17 mouse cellular contexts compared by ENCODE assay signal in the genomic region with DNA sequence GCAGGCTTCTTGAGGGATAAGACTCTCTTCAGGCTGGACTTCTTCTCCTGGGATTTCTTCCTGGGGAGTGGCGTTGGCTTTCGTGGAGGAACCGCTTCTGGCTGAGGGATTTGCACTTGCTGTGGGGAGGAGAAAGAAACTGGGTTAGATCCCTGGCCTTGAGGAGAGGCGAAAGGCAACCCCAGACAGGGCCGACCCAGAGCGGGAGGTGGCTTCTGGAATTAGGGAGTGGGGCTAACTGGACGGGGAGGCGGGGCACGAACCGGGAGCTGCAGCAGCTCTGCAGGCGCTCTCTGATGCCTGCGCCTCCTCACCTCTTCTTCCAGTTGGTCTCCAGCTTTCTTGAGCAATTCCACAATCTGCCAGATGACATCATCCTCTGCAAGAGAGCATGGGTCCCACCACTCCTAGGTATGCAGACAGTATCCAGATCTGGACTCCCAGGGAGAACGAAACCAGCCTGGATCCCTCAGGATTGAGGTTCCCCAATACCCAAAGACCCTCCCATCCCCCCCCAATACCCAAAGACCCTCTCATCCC. TPM values are rescaled to one million over a fixed set of nuclear protein-coding genes. Genes with fewer than 3 reads are reported as not detected.
DNase-seq lines count a peak whose midpoint lies in the region; ATAC-seq and TF ChIP-seq lines count a peak whose summit lies in the region.
"Had no signal": no experiment of that assay in that cellular context is flagged by ENCODE, and none has a peak within 500 bp of the region (broad histone marks: within the 10 kb centered on the region; RNA-seq: fewer than 3 reads in every experiment).

No protein-coding gene starts in this region.

- intact Hi-C loops in heart, postnatal 10 days (cut with DNase I) = loop anchor here (2.0 kb wide), 1 partner anchor 21 kb away; no protein-coding TSS in a partner anchor

- no peak overlapping the region for H3K9ac ChIP-seq in forebrain, embryonic 15.5 days (replicated peaks)
- 0 out of 2 replicates have a peak overlapping the region, but pooled peaks have one; percentile 20 for H3K9ac ChIP-seq in midbrain, embryonic 13.5 days (replicated peaks)

- 0 out of 2 replicates have a peak overlapping the region, but pooled peaks have one; percentile 20 for H3K4me3 ChIP-seq in E14TG2a.4 (replicated peaks; ENCODE audit: low read length)
- H3K4me3 ChIP-seq in forebrain, embryonic 15.5 days = no peak overlapping the region
- H3K4me3 ChIP-seq in midbrain, embryonic 13.5 days (replicated peaks) = no peak overlapping the region

- H3K27me3 ChIP-seq in E14TG2a.4 (ENCODE audit: insufficient read depth, low read length) = peaks cover 14% of the 10 kb centered on the region
- no peaks in the 10 kb centered on the region for H3K27me3 ChIP-seq in forebrain, embryonic 15.5 days
- H3K27me3 ChIP-seq in midbrain, embryonic 13.5 days = peaks cover 14% of the 10 kb centered on the region
- H3K27me3 ChIP-seq: Patski had no signal

- no peak for TF ChIP-seq CTCF in E14TG2a.4 (conservative IDR thresholded peaks at IDR 0.05; ENCODE audit: low read length)

- no peak overlapping the region for H3K4me2 ChIP-seq in forebrain, embryonic 15.5 days (replicated peaks)
- H3K4me2 ChIP-seq in midbrain, embryonic 13.5 days (replicated peaks) = peak overlapping the region; percentile 1

- no peaks in the 10 kb centered on the region for H3K9me3 ChIP-seq in E14TG2a.4 (ENCODE audit: low read length)
- H3K9me3 ChIP-seq in forebrain, embryonic 15.5 days = no peaks in the 10 kb centered on the region
- no peaks in the 10 kb centered on the region for H3K9me3 ChIP-seq in midbrain, embryonic 13.5 days

- 72% methylated on average over 13 of the region's 13 CpGs for WGBS in forebrain, embryonic 15.5 days
- WGBS in midbrain, embryonic 13.5 days = 57% methylated on average over 13 of the region's 13 CpGs

- no peaks in the 10 kb centered on the region for H3K36me3 ChIP-seq in E14TG2a.4 (ENCODE audit: insufficient read depth, low read length)
- H3K36me3 ChIP-seq in forebrain, embryonic 15.5 days = no peaks in the 10 kb centered on the region
- no peaks in the 10 kb centered on the region for H3K36me3 ChIP-seq in midbrain, embryonic 13.5 days

- peak overlapping the region; percentile 70 for H3K27ac ChIP-seq in forebrain, embryonic 15.5 days (replicated peaks)
- H3K27ac ChIP-seq in midbrain, embryonic 13.5 days = peak overlapping the region; percentile 79

- peaks cover 67% of the 10 kb centered on the region for H3K4me1 ChIP-seq in E14TG2a.4 (replicated peaks; ENCODE audit: low read depth, low read length)
- H3K4me1 ChIP-seq in forebrain, embryonic 15.5 days = peaks cover 23% of the 10 kb centered on the region
- H3K4me1 ChIP-seq in midbrain, embryonic 13.5 days (replicated peaks) = peaks cover 22% of the 10 kb centered on the region

- peak; percentile 6 for DNase-seq in heart, postnatal 4 days
- DNase-seq in heart, postnatal 10 days = no peak
- no peak for DNase-seq in spleen, adult 12 weeks (ENCODE audit: low spot score)
- no peak for DNase-seq in lung, postnatal 4 days
- DNase-seq in thymus, postnatal 25 days = no peak

- ATAC-seq in forebrain, embryonic 15.5 days (replicated peaks) = 0 out of 2 replicates have a peak, but pooled peaks have one; percentile 20
- peak; percentile 53 for ATAC-seq in midbrain, embryonic 13.5 days
- ATAC-seq: Patski had no signal

RNA-seq across cellular contexts. Expression of gene 4930539E08Rik, which starts 9.7 kb away (rescaled TPM):
- total RNA-seq in heart, postnatal 4 days (2021) = under 1 TPM in 1 of 2 experiments, not detected in 1; 0.12 TPM
- total RNA-seq in heart, postnatal 10 days (2021) = under 1 TPM in 1 of 2 experiments, not detected in 1; 0.05 TPM
- 0.51 and 0.67 TPM in 2 replicates for polyA plus RNA-seq in forebrain, embryonic 15.5 days (2015; fragmentation: Nextera tagmentation; extraction: Ambion mirVana)
- 0.44 and 1.1 TPM in 2 replicates for polyA plus RNA-seq in midbrain, embryonic 13.5 days (2015; fragmentation: Nextera tagmentation; extraction: Ambion mirVana)
- total RNA-seq: adrenal gland, adult 2 months; gastrocnemius, postnatal 36 days had no signal
- polyA plus RNA-seq: liver, embryonic 16.5 days had no signal

RNA-seq across cellular contexts. Expression of gene Pxt1, which starts 38.2 kb away (rescaled TPM):
- total RNA-seq in heart, postnatal 4 days (2021) = not detected
- not detected for total RNA-seq in heart, postnatal 10 days (2021)
- polyA plus RNA-seq in forebrain, embryonic 15.5 days (2015; fragmentation: Nextera tagmentation; extraction: Ambion mirVana) = not detected in 2 replicates
- polyA plus RNA-seq in midbrain, embryonic 13.5 days (2015; fragmentation: Nextera tagmentation; extraction: Ambion mirVana) = not detected in 2 replicates
- total RNA-seq: adrenal gland, adult 2 months; gastrocnemius, postnatal 36 days; layer of hippocampus, adult 18-20 months; left cerebral cortex, postnatal 25 days; neutrophil, adult 5-6 weeks had no signal
- polyA plus RNA-seq: heart, embryonic 14.5 days; Patski; thymus, postnatal 0 days had no signal

RNA-seq across cellular contexts. Expression of gene Kctd20, which starts 46.3 kb away (rescaled TPM):
- 10 to 100 TPM; 63.1 to 65.3 TPM for total RNA-seq in heart, postnatal 4 days (2021)
- 10 to 100 TPM; 63.8 to 76.9 TPM for total RNA-seq in heart, postnatal 10 days (2021)
- polyA plus RNA-seq in forebrain, embryonic 15.5 days (2015; fragmentation: Nextera tagmentation; extraction: Ambion mirVana) = 118 TPM in 2 replicates
- 97.3 and 97.9 TPM in 2 replicates for polyA plus RNA-seq in midbrain, embryonic 13.5 days (2015; fragmentation: Nextera tagmentation; extraction: Ambion mirVana)

RNA-seq across cellular contexts. Expression of gene Pnpla1, which starts 47.2 kb away (rescaled TPM):
- under 1 TPM in 1 of 2 experiments, not detected in 1; 0.07 TPM for total RNA-seq in heart, postnatal 4 days (2021)
- not detected for total RNA-seq in heart, postnatal 10 days (2021)
- not detected in 2 replicates for polyA plus RNA-seq in forebrain, embryonic 15.5 days (2015; fragmentation: Nextera tagmentation; extraction: Ambion mirVana)
- not detected in 2 replicates for polyA plus RNA-seq in midbrain, embryonic 13.5 days (2015; fragmentation: Nextera tagmentation; extraction: Ambion mirVana)
- total RNA-seq: gastrocnemius, postnatal 36 days; neutrophil, adult 5-6 weeks had no signal
- polyA plus RNA-seq: heart, embryonic 14.5 days; Patski; thymus, postnatal 0 days had no signal
